1 mouse cellular context compared by ENCODE assay signal in genomic region chr11:6628568-6628967, GRCm38 (mm10).
A peak's percentile ranks its signal among the peaks of the same experiment; 100 is the strongest.
TF ChIP-seq lines count a peak whose summit lies in the region.

No protein-coding gene starts in this region.

TF ChIP-seq in CH12.LX, 34 proteins besides CTCF, POLR2A, EP300 and RAD21:
- no peak for TF ChIP-seq E2F4 (IDR thresholded peaks at IDR 0.05; ENCODE audit: insufficient replicate concordance, low read depth, low read length)
- TF ChIP-seq PAX5 (IDR thresholded peaks at IDR 0.05; ENCODE audit: low read length): no peak
- peak; percentile 38; the same call in 1 of the 2 replicates for TF ChIP-seq NRF1 (IDR thresholded peaks at IDR 0.05; ENCODE audit: low read depth, low read length)
- TF ChIP-seq HCFC1 (IDR thresholded peaks at IDR 0.05; ENCODE audit: low read depth, low read length): peak; percentile 14; the same call in 1 of the 2 replicates
- no peak for TF ChIP-seq BHLHE40 (IDR thresholded peaks at IDR 0.05; ENCODE audit: low read depth, low read length)
- no peak for TF ChIP-seq KAT2A (IDR thresholded peaks at IDR 0.05; ENCODE audit: insufficient replicate concordance, low read length)
- no peak for TF ChIP-seq SIN3A (IDR thresholded peaks at IDR 0.05; ENCODE audit: low read length)
- no peak for TF ChIP-seq MEF2A (IDR thresholded peaks at IDR 0.05; ENCODE audit: borderline replicate concordance, low read depth, low read length)
- TF ChIP-seq GABPA (IDR thresholded peaks at IDR 0.05; ENCODE audit: insufficient replicate concordance, low read depth, low read length): no peak
- no peak for TF ChIP-seq USF1 (IDR thresholded peaks at IDR 0.05; ENCODE audit: low read depth, low read length)
- no peak for TF ChIP-seq CHD2 (IDR thresholded peaks at IDR 0.05; ENCODE audit: low read length)
- no peak for TF ChIP-seq ZMIZ1 (IDR thresholded peaks at IDR 0.05; ENCODE audit: low read depth, low read length)
- no peak for TF ChIP-seq JUN (IDR thresholded peaks at IDR 0.05; ENCODE audit: insufficient read depth, low read depth, low read length)
- no peak for TF ChIP-seq NELFE (IDR thresholded peaks at IDR 0.05; ENCODE audit: low read depth, low read length)
- no peak for TF ChIP-seq ELF1 (IDR thresholded peaks at IDR 0.05; ENCODE audit: low read depth, low read length)
- TF ChIP-seq ZKSCAN1 (IDR thresholded peaks at IDR 0.05; ENCODE audit: borderline replicate concordance, low read depth, low read length): no peak
- TF ChIP-seq MAX (IDR thresholded peaks at IDR 0.05; ENCODE audit: low read length): peak; percentile 84
- no peak for TF ChIP-seq CHD1 (IDR thresholded peaks at IDR 0.05; ENCODE audit: low read depth, low read length)
- no peak for TF ChIP-seq ETS1 (conservative IDR thresholded peaks at IDR 0.05; ENCODE audit: low read depth, low read length)
- TF ChIP-seq UBTF (IDR thresholded peaks at IDR 0.05; ENCODE audit: low read depth, low read length): no peak
- no peak for TF ChIP-seq TCF12 (IDR thresholded peaks at IDR 0.05; ENCODE audit: low read depth, low read length)
- no peak for TF ChIP-seq USF2 (conservative IDR thresholded peaks at IDR 0.05; ENCODE audit: low read depth, low read length)
- TF ChIP-seq ZC3H11A (IDR thresholded peaks at IDR 0.05; ENCODE audit: low read depth, low read length): no peak
- no peak for TF ChIP-seq MXI1 (IDR thresholded peaks at IDR 0.05; ENCODE audit: low read depth, low read length)
- no peak for TF ChIP-seq JUND (conservative IDR thresholded peaks at IDR 0.05; ENCODE audit: low read depth, low read length)
- no peak for TF ChIP-seq RCOR1 (conservative IDR thresholded peaks at IDR 0.05; ENCODE audit: low read depth, low read length)
- TF ChIP-seq MAZ (IDR thresholded peaks at IDR 0.05; ENCODE audit: low read depth, low read length): no peak
- peak; percentile 94 for TF ChIP-seq MYC (IDR thresholded peaks at IDR 0.05; ENCODE audit: low read depth, low read length)
- no peak for TF ChIP-seq MAFK (IDR thresholded peaks at IDR 0.05; ENCODE audit: insufficient replicate concordance, low read length)
- peak; percentile 68 for TF ChIP-seq SMC3 (IDR thresholded peaks at IDR 0.05; ENCODE audit: low read depth, low read length)
- TF ChIP-seq ZNF384 (IDR thresholded peaks at IDR 0.05; ENCODE audit: low read depth, low read length): no peak
- no peak for TF ChIP-seq IRF4 (IDR thresholded peaks at IDR 0.05; ENCODE audit: low read depth, low read length)
- peak; percentile 59; the same call in 1 of the 2 replicates for TF ChIP-seq POLR2AphosphoS2 (IDR thresholded peaks at IDR 0.05; ENCODE audit: low read depth, low read length)
- no peak for TF ChIP-seq TBP (conservative IDR thresholded peaks at IDR 0.05; ENCODE audit: low read depth, low read length)
